Mouse (Mus musculus) hindbrain, embryonic 16.5 days (tissue): ENCODE results near the gene Sgo2b. TPM values are rescaled to one million over a fixed set of nuclear protein-coding genes. Genes with fewer than 3 reads are reported as not detected.

Experiments used
- ATAC-seq: fragments of 200-750 bp; cut with Nextera tagmentation; 2 replicates; pipeline ENCODE4 v1.8.0; 2017; ENCODE audit warnings: moderate TSS enrichment, moderate library complexity
- H3K27ac ChIP-seq: fragments of 300-500 bp; sonication (generic); 2 replicates; pipeline ENCODE4 v1.5.1; 2014; ENCODE audit warnings: low read depth, mild to moderate bottlenecking, control low read depth, low read length, moderate library complexity
- H3K27me3 ChIP-seq: fragments of 300-500 bp; sonication (generic); replicated peaks from 2 replicates; pipeline ENCODE4 v1.6.1; 2014; ENCODE audit warnings: low read length; ENCODE audit not compliant: control insufficient read depth, insufficient read depth
- H3K36me3 ChIP-seq: fragments of 300-500 bp; sonication (generic); 2 replicates; pipeline ENCODE4 v1.6.1; 2014; ENCODE audit warnings: mild to moderate bottlenecking, low read length, moderate library complexity, mixed read lengths; ENCODE audit not compliant: control insufficient read depth, insufficient read depth
- H3K4me1 ChIP-seq: fragments of 300-500 bp; sonication (generic); 2 replicates; pipeline ENCODE4 v1.6.1; 2014; ENCODE audit warnings: low read depth, low read length; ENCODE audit not compliant: control insufficient read depth, insufficient read depth
- H3K4me2 ChIP-seq: fragments of 300-500 bp; sonication (generic); 2 replicates; pipeline ENCODE4 v1.6.1; 2014; ENCODE audit warnings: mild to moderate bottlenecking, low read length, control low read depth, moderate library complexity
- H3K4me3 ChIP-seq: fragments of 300-500 bp; sonication (generic); 2 replicates; pipeline ENCODE4 v1.5.1; 2014; ENCODE audit warnings: mild to moderate bottlenecking, low read length, control low read depth, moderate library complexity
- H3K9ac ChIP-seq: fragments of 300-500 bp; sonication (generic); 2 replicates; pipeline ENCODE4 v1.6.1; 2014; ENCODE audit warnings: low read depth, mild to moderate bottlenecking, control low read depth, low read length, moderate library complexity
- H3K9me3 ChIP-seq: fragments of 300-500 bp; sonication (generic); 2 replicates; pipeline ENCODE4 v1.6.1; 2014; ENCODE audit warnings: mild to moderate bottlenecking, low read length, moderate library complexity; ENCODE audit not compliant: control insufficient read depth
- WGBS: fragments of 180-500 bp; shearing (Covaris S2); extraction: QIAGEN DNeasy Blood & Tissue Kit; methylation state at CpG from one replicate; pipeline ENCODE4 v1.1.7; 2014; 5-methylcytosine and 5-hydroxymethylcytosine counted together
- polyA plus RNA-seq: library from polyadenylated mRNA; unstranded; fragments of >200 nt; fragmentation: Nextera tagmentation; extraction: Ambion mirVana; gene quantifications from 2 replicates; pipeline ENCODE4 v1.2.1, GENCODE M21; 2015

Sgo2b gene
- polyA plus RNA-seq, 1 experiment from 2014 or later, result 0.06 TPM

DNA sequence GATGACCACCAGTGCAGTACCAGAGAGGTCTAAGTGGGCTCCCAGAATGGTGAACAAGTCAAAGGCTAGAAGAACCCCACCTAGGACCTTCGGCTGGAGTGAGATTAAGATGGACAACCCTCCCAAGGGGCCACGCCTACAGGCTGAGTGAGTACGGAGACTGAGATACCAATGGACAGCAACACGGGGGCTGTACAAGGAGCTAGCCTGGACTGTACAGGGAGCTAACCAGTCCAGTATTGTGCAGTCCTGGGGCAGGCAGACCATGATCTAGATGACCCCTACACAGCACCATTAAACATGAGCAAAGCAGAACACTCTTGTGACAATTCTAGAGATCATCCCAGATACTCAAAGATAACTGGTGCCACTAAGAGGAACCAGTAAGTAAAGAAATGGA, 73.7 kb downstream of the Sgo2b start:
- Histone ChIP-seq H3K4me1 (no peaks in the 10 kb centered on the region), H3K36me3 (no peaks in the 10 kb centered on the region), H3K9ac (no peak overlapping the region), H3K9me3 (no peaks in the 10 kb centered on the region), H3K4me2 (no peak overlapping the region), H3K27ac (no peak overlapping the region), H3K27me3 (no peaks in the 10 kb centered on the region), H3K4me3 (no peak overlapping the region)
- 93% methylated on average over 4 of the region's 4 CpGs for WGBS
- ATAC-seq, result no peak

- H3K4me3 ChIP-seq, result no peak overlapping the region
- H3K4me1 ChIP-seq, result no peaks in the 10 kb centered on the region
- no peaks in the 10 kb centered on the region for H3K9me3 ChIP-seq
- H3K9ac ChIP-seq, result no peak overlapping the region
- peak; percentile 91 for ATAC-seq
- 10% methylated on average over 6 of the region's 6 CpGs for WGBS
- H3K36me3 ChIP-seq, result no peaks in the 10 kb centered on the region
- no peak overlapping the region for H3K27ac ChIP-seq
- H3K4me2 ChIP-seq, result no peak overlapping the region
- no peaks in the 10 kb centered on the region for H3K27me3 ChIP-seq
These were observed 74.7 kb downstream of the Sgo2b start for GRCm38 (mm10) chr8:63877393-63877792.

DNA sequence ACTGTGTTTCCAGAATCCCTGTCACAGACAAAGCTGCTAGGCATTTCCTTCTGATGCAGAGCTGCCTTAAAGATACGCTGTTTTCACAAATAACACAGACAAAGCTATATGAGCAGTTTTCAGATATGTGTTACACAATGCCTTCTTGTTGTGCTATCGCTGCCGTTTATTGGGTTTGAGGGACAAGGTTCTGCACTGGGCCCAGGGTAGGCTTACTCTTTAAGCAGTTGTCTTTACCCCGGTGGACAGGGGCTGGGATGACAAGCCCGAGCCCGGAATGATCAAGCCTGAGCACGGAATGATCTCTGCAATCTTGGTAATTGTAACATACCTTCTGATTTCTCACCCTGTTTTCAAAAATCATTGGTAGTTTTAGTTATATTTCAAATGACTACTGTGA, 75.1 kb downstream of the Sgo2b start:
- Histone ChIP-seq H3K27ac (no peak overlapping the region), H3K9ac (no peak overlapping the region), H3K9me3 (no peaks in the 10 kb centered on the region), H3K4me3 (no peak overlapping the region), H3K4me2 (no peak overlapping the region), H3K27me3 (no peaks in the 10 kb centered on the region), H3K36me3 (no peaks in the 10 kb centered on the region), H3K4me1 (no peaks in the 10 kb centered on the region)
- 92% methylated on average over 7 of the region's 7 CpGs for WGBS
- peak; percentile 76 for ATAC-seq
